Mouse (Mus musculus) neural tube, embryonic 13.5 days (tissue): ENCODE measurements around the gene Pkdrej. TPM values are rescaled to one million over a fixed set of nuclear protein-coding genes. Genes with fewer than 3 reads are reported as not detected.
"Not testable (repeated sequence)": the region's sequence is repeated elsewhere in the genome, so short reads cannot be mapped to it uniquely, and the experiment has no call there.

ENCODE experiments used
- ATAC-seq: fragments of 200-750 bp; cut with Nextera tagmentation; 2 replicates; pipeline ENCODE4 v1.8.0; 2017; ENCODE audit warnings: low read depth, mild to moderate bottlenecking, moderate TSS enrichment, moderate library complexity
- H3K27ac ChIP-seq: fragments of 300-500 bp; sonication (generic); replicated peaks from 2 replicates; pipeline ENCODE4 v1.5.1; 2015; ENCODE audit warnings: moderate library complexity, mild to moderate bottlenecking, inconsistent platforms
- H3K27me3 ChIP-seq: fragments of 300-500 bp; sonication (generic); 2 replicates; pipeline ENCODE4 v1.6.1; 2015; ENCODE audit warnings: mild to moderate bottlenecking, inconsistent platforms
- H3K36me3 ChIP-seq: fragments of 300-500 bp; sonication (generic); 2 replicates; pipeline ENCODE4 v1.6.1; 2015; ENCODE audit warnings: mild to moderate bottlenecking, inconsistent platforms
- H3K4me1 ChIP-seq: fragments of 300-500 bp; sonication (generic); replicated peaks from 2 replicates; pipeline ENCODE4 v1.6.1; 2015; ENCODE audit warnings: inconsistent platforms
- H3K4me2 ChIP-seq: fragments of 300-500 bp; sonication (generic); 2 replicates; pipeline ENCODE4 v1.6.1; 2015; ENCODE audit warnings: inconsistent platforms, mild to moderate bottlenecking, moderate library complexity
- H3K4me3 ChIP-seq: fragments of 300-500 bp; sonication (generic); 2 replicates; pipeline ENCODE4 v1.5.1; 2015; ENCODE audit warnings: mild to moderate bottlenecking, inconsistent platforms
- H3K9ac ChIP-seq: fragments of 300-500 bp; sonication (generic); 2 replicates; pipeline ENCODE4 v1.6.1; 2015; ENCODE audit warnings: moderate library complexity, mild to moderate bottlenecking, inconsistent platforms
- H3K9me3 ChIP-seq: fragments of 300-500 bp; sonication (generic); 2 replicates; pipeline ENCODE4 v1.6.1; 2016; ENCODE audit warnings: inconsistent platforms
- WGBS: fragments of 180-500 bp; shearing (Covaris S2); methylation state at CpG from one replicate; pipeline ENCODE4 v1.1.7; 2015; 5-methylcytosine and 5-hydroxymethylcytosine counted together
- polyA plus RNA-seq: library from polyadenylated mRNA; unstranded; fragments of >200 nt; fragmentation: Nextera tagmentation; extraction: Ambion mirVana; gene quantifications from 2 replicates; pipeline ENCODE4 v1.2.1, GENCODE M21; 2015

Gene Pkdrej
- polyA plus RNA-seq = 0.03 and 0.17 TPM in 2 replicates

DNA sequence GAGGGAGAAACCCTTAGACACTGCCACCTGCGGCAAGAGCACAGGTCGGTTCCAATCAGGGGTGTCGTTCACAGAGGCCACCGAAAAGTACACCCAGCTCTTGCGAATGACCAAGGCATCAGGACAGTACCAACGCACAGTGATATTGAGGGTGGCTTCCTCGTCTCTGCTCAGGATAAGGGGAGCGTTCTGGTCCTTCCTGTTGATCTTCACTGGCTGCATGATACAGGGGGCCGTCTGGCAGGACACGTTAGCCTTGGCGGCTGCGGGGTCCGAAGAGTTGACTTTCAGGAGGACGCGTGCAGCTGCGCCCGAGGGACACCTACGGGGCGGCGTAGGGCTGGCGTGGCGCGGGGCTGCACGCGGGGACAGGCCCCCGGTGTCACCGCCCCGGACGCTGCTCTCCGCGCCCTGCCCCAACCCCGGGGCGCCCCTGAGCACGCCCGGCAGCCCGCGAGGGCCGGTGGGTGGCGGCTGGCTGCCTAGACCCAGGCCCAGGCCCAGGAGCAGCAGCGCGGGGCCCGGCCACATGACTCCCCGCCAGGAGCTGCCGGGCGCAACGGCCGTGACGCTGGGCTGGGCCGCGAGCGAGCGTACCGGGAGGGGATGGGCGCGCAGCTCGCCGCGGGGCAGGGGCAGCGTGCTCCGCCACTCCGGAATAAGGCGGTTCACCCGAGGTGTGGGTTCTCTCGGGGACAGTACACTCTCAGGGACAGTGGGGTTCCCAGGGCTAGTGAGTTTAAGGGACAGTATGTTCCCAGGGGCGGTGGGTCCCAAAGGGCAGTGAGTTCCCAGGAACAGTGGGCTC lies at the start of gene Pkdrej:
Pkdrej (minus strand) TSS at position 532 of the 808 bp plus-strand sequence.
- Histone ChIP-seq H3K36me3 (no peaks in the 10 kb centered on the region), H3K27me3 (peaks cover 30% of the 10 kb centered on the region), H3K9ac (peak within 1 kb of the TSS; percentile 76), H3K9me3 (peaks cover 18% of the 10 kb centered on the region), H3K4me3 (peak within 1 kb of the TSS; percentile 48), H3K27ac (no peak within 1 kb of the TSS), H3K4me2 (peak within 1 kb of the TSS; percentile 88), H3K4me1 (peaks cover 11% of the 10 kb centered on the region)
- ATAC-seq = peak; percentile 86
- 2% methylated on average over 64 of the region's 65 CpGs for WGBS

DNA sequence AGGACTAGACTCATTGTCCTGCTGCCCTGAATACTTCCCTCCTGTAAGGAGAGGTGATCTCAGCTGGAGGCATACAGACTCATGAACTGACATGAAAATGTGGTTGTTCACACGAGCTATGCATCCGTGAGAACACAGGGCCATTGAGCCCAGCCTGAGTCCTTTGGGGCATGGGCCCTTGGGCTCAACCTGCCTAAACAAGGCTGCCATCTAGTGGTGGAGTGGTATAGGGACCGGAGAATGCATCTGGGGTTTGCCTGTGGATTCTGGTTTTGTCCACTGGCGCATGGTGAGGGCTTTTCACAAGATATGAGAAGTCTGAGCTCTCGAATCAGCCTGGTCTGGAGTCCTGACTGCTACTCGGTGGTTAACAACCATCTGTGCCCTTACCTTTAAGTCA lies 46.2 kb upstream of the Pkdrej start:
- H3K36me3 ChIP-seq = peaks cover 44% of the 10 kb centered on the region; the same call in 1 of the 2 replicates
- H3K27me3 ChIP-seq = no peaks in the 10 kb centered on the region
- H3K9me3 ChIP-seq = no peaks in the 10 kb centered on the region
- H3K4me1 ChIP-seq = no peaks in the 10 kb centered on the region
- no peak for ATAC-seq
- WGBS = 50% methylated on average over 6 of the region's 6 CpGs
- no peak overlapping the region for H3K9ac ChIP-seq
- no peak overlapping the region for H3K27ac ChIP-seq
- H3K4me2 ChIP-seq = no peak overlapping the region
- no peak overlapping the region for H3K4me3 ChIP-seq

GRCm38 (mm10) chr15:85865913-85866312 lies 44.4 kb upstream of the Pkdrej start:
- not testable (repeated sequence) for H3K4me3 ChIP-seq, H3K27me3 ChIP-seq, ATAC-seq, H3K9ac ChIP-seq, H3K4me2 ChIP-seq, H3K27ac ChIP-seq, H3K4me1 ChIP-seq, H3K9me3 ChIP-seq
- WGBS = 91% methylated on average over 7 of the region's 7 CpGs
- peaks cover 36% of the 10 kb centered on the region; the same call in 1 of the 2 replicates for H3K36me3 ChIP-seq

DNA sequence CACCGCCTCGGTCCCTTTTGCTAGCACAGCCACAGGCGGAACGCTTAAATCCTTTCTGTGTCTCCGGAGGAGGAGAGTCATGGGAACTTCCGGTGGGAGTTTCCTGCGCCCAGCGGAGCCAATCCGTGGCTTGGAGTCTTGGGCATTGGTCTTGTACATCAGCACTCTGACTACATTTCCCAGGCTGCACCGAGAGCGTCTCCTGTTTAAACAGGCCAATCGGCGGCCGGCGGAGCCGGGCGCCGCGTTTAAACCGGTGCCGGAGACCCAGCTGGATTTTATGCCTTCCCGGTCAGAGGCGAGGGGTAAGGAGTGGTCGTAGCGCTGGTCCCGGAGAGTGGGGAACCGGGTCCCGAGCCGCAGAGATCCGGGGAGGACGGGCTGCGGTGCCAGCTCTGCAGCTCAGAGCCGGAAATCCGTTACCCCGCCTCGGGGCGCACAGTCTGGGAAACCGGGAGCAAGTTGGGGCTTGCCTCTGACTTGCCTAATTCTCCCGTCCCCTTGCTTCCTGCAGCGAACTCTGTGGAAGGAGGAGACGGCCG lies 38.0 kb upstream of the Pkdrej start, which contains the start of gene Gtse1:
Gtse1 (plus strand) TSS at position 256 of the 542 bp plus-strand sequence.
- ATAC-seq = peak; percentile 98
- peaks cover 31% of the 10 kb centered on the region for H3K4me1 ChIP-seq
- no peaks in the 10 kb centered on the region for H3K9me3 ChIP-seq
- peak within 1 kb of the TSS; percentile 89 for H3K4me2 ChIP-seq
- under 1% methylated on average over 42 of the region's 42 CpGs for WGBS
- H3K4me3 ChIP-seq = peak within 1 kb of the TSS; percentile 55
- peak within 1 kb of the TSS; percentile 87 for H3K27ac ChIP-seq
- peak within 1 kb of the TSS; percentile 82 for H3K9ac ChIP-seq
- no peaks in the 10 kb centered on the region for H3K27me3 ChIP-seq
- peaks cover 17% of the 10 kb centered on the region; the same call in 1 of the 2 replicates for H3K36me3 ChIP-seq

GRCm38 (mm10) chr15:85858980-85859489 lies 37.5 kb upstream of the Pkdrej start:
- H3K9me3 ChIP-seq = no peaks in the 10 kb centered on the region
- peaks cover 31% of the 10 kb centered on the region for H3K4me1 ChIP-seq
- H3K4me2 ChIP-seq = peak overlapping the region; percentile 89
- H3K4me3 ChIP-seq = peak overlapping the region; percentile 55
- peak overlapping the region; percentile 87 for H3K27ac ChIP-seq
- ATAC-seq = peak; percentile 47
- peak overlapping the region; percentile 82 for H3K9ac ChIP-seq
- peaks cover 13% of the 10 kb centered on the region; the same call in 1 of the 2 replicates for H3K36me3 ChIP-seq
- no peaks in the 10 kb centered on the region for H3K27me3 ChIP-seq
- 9% methylated on average over 15 of the region's 15 CpGs for WGBS

GRCm38 (mm10) chr15:85851656-85852392 lies 30.3 kb upstream of the Pkdrej start:
- H3K4me1 ChIP-seq = no peaks in the 10 kb centered on the region
- H3K9ac ChIP-seq = no peak overlapping the region
- no peak overlapping the region for H3K4me3 ChIP-seq
- 79% methylated on average over 12 of the region's 12 CpGs for WGBS
- no peaks in the 10 kb centered on the region; the same call in 1 of the 2 replicates for H3K36me3 ChIP-seq
- no peak overlapping the region for H3K4me2 ChIP-seq
- no peaks in the 10 kb centered on the region for H3K9me3 ChIP-seq
- no peak overlapping the region for H3K27ac ChIP-seq
- ATAC-seq = no peak
- no peaks in the 10 kb centered on the region for H3K27me3 ChIP-seq

DNA sequence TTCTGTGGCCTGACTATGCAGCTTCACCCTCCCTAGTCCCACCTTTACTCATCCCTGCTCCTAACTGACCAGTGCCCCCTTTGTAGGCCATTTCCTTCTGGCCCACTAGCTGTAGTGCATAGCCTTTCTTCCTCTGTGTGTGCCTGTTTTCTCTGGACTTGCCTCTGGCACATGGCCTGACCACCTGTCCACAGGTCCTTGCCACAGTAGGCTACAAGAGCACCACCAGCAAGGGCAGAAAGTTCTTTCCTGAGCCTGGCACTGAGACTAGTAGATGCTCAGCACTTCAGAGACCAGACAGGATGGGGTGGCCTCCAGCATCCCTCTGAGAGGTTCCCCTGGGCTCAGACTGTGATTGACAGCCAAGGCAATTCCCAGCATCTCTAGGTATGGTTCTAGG lies 23.5 kb upstream of the Pkdrej start:
- H3K4me2 ChIP-seq = no peak overlapping the region
- no peak overlapping the region for H3K9ac ChIP-seq
- ATAC-seq = no peak
- no peak overlapping the region for H3K27ac ChIP-seq
- H3K4me1 ChIP-seq = no peaks in the 10 kb centered on the region
- no peaks in the 10 kb centered on the region for H3K9me3 ChIP-seq
- H3K4me3 ChIP-seq = no peak overlapping the region
- no peaks in the 10 kb centered on the region for H3K27me3 ChIP-seq
- peaks cover 7% of the 10 kb centered on the region; the same call in 1 of the 2 replicates for H3K36me3 ChIP-seq

GRCm38 (mm10) chr15:85841796-85842360 lies 20.3 kb upstream of the Pkdrej start:
- Histone ChIP-seq H3K9me3 (no peaks in the 10 kb centered on the region), H3K4me2 (no peak overlapping the region), H3K4me3 (no peak overlapping the region), H3K27ac (no peak overlapping the region), H3K27me3 (no peaks in the 10 kb centered on the region), H3K4me1 (no peaks in the 10 kb centered on the region), H3K36me3 (peaks cover 7% of the 10 kb centered on the region; the same call in 1 of the 2 replicates), H3K9ac (no peak overlapping the region)
- ATAC-seq = no peak
- 87% methylated on average over 5 of the region's 5 CpGs for WGBS

- 28% methylated on average over 6 of the region's 6 CpGs for WGBS
- H3K4me2 ChIP-seq = no peak overlapping the region
- no peak for ATAC-seq
Measured at GRCm38 (mm10) chr15:85840983-85841382, 19.4 kb upstream of the Pkdrej start.

DNA sequence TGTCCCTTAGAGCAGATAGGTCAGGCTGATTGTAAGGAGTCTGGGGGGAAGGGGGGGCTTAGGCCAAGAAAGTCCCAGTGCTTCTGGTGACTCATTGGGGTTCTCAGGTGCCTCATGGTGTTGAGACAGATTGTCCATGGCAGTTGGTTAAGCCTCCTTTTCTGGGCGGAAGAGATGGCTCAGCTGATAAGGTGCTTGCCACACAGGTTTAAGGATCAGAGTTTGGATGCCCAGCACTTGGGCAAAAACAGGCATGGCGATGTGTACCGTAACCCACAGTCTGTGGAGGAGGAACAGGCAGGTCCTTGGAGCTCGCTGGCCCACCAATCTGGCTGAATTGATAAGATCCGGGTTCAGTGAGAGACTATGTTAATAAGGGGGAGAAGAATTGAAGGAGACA lies 15.4 kb upstream of the Pkdrej start:
- Histone ChIP-seq H3K36me3 (peaks cover 5% of the 10 kb centered on the region; the same call in 1 of the 2 replicates), H3K4me2 (no peak overlapping the region), H3K4me3 (no peak overlapping the region), H3K27ac (no peak overlapping the region), H3K4me1 (peaks cover 7% of the 10 kb centered on the region), H3K9me3 (no peaks in the 10 kb centered on the region), H3K9ac (no peak overlapping the region), H3K27me3 (no peaks in the 10 kb centered on the region)
- 92% methylated on average over 5 of the region's 5 CpGs for WGBS
- no peak for ATAC-seq

More at GRCm38 (mm10) chr15:85840983-85841382, 19.4 kb upstream of the Pkdrej start:
- no peaks in the 10 kb centered on the region for H3K27me3 ChIP-seq
- peaks cover 6% of the 10 kb centered on the region; the same call in 1 of the 2 replicates for H3K36me3 ChIP-seq
- H3K4me3 ChIP-seq = no peak overlapping the region
- H3K9me3 ChIP-seq = no peaks in the 10 kb centered on the region
- H3K27ac ChIP-seq = no peak overlapping the region
- H3K9ac ChIP-seq = no peak overlapping the region
- H3K4me1 ChIP-seq = no peaks in the 10 kb centered on the region

DNA sequence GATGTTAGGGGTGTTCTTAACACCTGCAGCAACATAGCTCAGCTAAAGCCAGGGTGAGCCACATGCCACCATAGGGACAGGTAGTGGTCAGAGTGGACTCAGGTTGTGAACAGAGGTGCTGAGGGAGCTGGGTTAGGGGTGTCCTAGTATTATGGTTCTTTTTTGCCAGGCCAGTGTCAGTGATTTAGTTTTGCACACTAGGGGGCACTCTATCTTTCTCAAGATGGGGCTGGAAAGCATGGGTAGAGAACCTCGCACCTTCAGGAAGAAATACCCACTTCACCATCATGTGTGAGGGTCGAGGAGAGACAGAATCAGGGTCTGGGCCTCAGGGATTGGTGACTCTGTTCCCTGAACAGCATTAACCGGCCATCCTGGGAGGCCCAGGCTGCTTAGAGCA lies 13.8 kb upstream of the Pkdrej start:
- Histone ChIP-seq H3K4me2 (no peak overlapping the region), H3K36me3 (peaks cover 5% of the 10 kb centered on the region; the same call in 1 of the 2 replicates), H3K9me3 (no peaks in the 10 kb centered on the region), H3K9ac (no peak overlapping the region), H3K4me3 (no peak overlapping the region), H3K4me1 (peaks cover 12% of the 10 kb centered on the region), H3K27ac (no peak overlapping the region), H3K27me3 (no peaks in the 10 kb centered on the region)
- ATAC-seq = no peak
- 60% methylated on average over 3 of the region's 3 CpGs for WGBS
